Comparison of ENCODE assay signal across 1 mouse cellular context in the genomic region with DNA sequence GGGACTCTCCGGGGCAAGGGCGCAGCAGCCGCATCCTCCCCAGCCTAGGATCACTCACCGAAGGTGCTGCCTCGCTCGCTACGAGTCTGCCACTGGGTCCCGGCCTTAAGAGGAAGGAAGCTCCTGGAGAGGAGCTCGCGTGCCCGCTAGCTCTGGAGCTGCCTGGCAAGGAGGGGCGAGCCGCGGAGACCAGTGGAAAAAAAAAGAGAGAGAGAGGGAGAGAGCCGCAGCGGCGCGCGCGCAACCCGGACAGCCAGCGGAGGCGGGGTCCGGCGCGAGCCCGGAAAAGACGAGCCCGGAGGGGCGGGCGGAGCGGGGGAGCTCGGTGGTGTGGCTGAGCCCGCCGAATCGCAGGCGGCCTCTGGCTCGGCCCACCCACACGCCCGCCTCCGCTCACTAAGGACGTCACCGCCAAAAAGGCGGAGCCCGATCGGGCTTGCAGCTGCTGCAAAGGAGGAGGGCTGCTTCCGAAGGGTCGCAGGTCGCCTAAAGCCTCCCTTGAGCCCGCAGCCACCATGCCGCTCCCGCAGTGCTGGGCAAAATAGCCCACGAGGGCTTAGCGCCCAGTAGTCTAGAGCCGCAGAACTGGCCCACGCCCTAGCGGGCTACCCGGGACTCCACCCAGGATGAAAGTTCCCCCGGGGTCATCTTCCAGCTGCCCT.
TF ChIP-seq lines count a peak whose summit lies in the region.

Acsl4 (minus strand) TSS at position 289 of the 662 bp plus-strand sequence.

TF ChIP-seq in CH12.LX, 34 proteins besides CTCF, POLR2A, EP300 and RAD21 (continued from another document):
- TF ChIP-seq MXI1 (IDR thresholded peaks at IDR 0.05; ENCODE audit: low read depth, low read length) (no peak), BHLHE40 (IDR thresholded peaks at IDR 0.05; ENCODE audit: low read depth, low read length) (peak; percentile 50), MAZ (IDR thresholded peaks at IDR 0.05; ENCODE audit: low read depth, low read length) (no peak), TBP (conservative IDR thresholded peaks at IDR 0.05; ENCODE audit: low read depth, low read length) (peak; percentile 81), MAFK (IDR thresholded peaks at IDR 0.05; ENCODE audit: insufficient replicate concordance, low read length) (no peak), CHD1 (IDR thresholded peaks at IDR 0.05; ENCODE audit: low read depth, low read length) (no peak), JUN (IDR thresholded peaks at IDR 0.05; ENCODE audit: insufficient read depth, low read depth, low read length) (no peak), NELFE (IDR thresholded peaks at IDR 0.05; ENCODE audit: low read depth, low read length) (peak; percentile 75), USF2 (conservative IDR thresholded peaks at IDR 0.05; ENCODE audit: low read depth, low read length) (no peak), HCFC1 (IDR thresholded peaks at IDR 0.05; ENCODE audit: low read depth, low read length) (peak; percentile 34; the same call in 1 of the 2 replicates), MYC (IDR thresholded peaks at IDR 0.05; ENCODE audit: low read depth, low read length) (no peak), SIN3A (IDR thresholded peaks at IDR 0.05; ENCODE audit: low read length) (0 out of 2 replicates have a peak, but pooled peaks have one; percentile 5), SMC3 (IDR thresholded peaks at IDR 0.05; ENCODE audit: low read depth, low read length) (no peak), ZMIZ1 (IDR thresholded peaks at IDR 0.05; ENCODE audit: low read depth, low read length) (peak; percentile 82), USF1 (IDR thresholded peaks at IDR 0.05; ENCODE audit: low read depth, low read length) (no peak), POLR2AphosphoS2 (IDR thresholded peaks at IDR 0.05; ENCODE audit: low read depth, low read length) (no peak), MEF2A (IDR thresholded peaks at IDR 0.05; ENCODE audit: borderline replicate concordance, low read depth, low read length) (no peak), NRF1 (IDR thresholded peaks at IDR 0.05; ENCODE audit: low read depth, low read length) (peak; percentile 79)
